Mouse (Mus musculus): Measurements from ENCODE around the gene Dnhd1.
"Not testable (repeated sequence)": the region's sequence is repeated elsewhere in the genome, so short reads cannot be mapped to it uniquely, and the experiment has no call there.

Gene Dnhd1

GRCm38 (mm10) chr7:105639756-105640155, 10.9 kb upstream of the Dnhd1 start, which contains the start of gene Timm10b:
Timm10b (plus strand) TSS chr7:105640056.
- in situ Hi-C loops (cut with MboI; ENCODE audit: low sequenced_read_pairs) = loop anchor here (25.0 kb wide), 1 partner anchor 102 kb away; no protein-coding TSS in a partner anchor

DNA sequence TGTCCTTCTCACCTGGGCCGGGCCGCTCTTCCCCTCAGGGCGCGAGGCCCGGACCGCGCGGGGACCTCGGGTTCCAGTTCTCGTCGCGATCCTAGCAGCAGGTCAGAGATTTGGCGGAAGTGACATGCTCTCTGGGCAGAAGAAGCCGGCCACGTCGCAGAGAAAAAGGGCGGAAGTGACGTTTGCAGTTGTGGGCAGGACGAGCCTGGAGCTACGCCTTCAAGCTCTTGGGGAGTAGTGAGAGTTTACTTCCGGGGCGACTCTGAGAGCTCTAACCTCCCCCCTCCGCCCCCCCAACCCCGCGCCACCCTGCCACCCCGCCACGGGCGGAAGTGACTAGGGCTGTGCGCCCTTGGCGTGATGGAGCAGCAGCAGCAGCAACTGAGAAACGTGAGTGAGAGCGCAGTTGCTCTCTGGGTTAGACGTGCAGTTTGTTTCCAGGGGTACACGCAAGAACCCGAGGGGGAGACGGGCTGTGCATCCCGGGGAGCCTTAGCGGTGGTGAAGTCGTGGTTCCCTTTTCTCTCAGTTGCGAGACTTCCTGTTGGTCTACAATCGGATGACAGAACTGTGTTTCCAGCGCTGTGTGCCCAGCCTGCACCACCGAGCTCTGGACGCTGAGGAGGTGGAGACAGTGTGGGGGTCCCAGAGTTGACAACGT, 10.3 kb upstream of the Dnhd1 start, which contains the start of the genes Arfip2 and Gm45799:
Arfip2 (minus strand) TSS at position 184 of the 661 bp plus-strand sequence.
Gm45799 (plus strand) TSS at position 320 of the 661 bp plus-strand sequence.
- in situ Hi-C loops (cut with MboI; ENCODE audit: low sequenced_read_pairs) = loop anchor here (25.0 kb wide), 1 partner anchor 103 kb away; no protein-coding TSS in a partner anchor

DNA sequence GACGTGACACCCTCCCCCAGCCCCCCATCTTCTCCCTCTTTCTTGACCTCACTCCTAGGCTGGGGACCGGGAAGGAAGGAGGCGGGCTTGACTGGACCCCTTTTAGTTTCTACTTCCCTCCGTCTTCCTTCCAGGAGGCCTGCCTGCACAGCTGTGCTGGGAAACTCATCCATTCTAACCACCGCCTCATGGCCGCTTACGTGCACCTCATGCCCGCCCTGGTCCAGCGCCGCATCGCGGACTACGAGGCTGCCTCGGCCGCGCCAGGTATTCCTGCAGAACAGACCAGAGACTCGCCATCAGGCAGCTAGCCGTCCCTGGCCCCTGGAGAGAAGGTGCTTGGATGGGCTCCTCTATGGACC, 9.8 kb upstream of the Dnhd1 start:
- in situ Hi-C loops (cut with MboI; ENCODE audit: low sequenced_read_pairs) = loop anchor here (25.0 kb wide), 1 partner anchor 104 kb away; no protein-coding TSS in a partner anchor

- in situ Hi-C loops (cut with MboI; ENCODE audit: low sequenced_read_pairs) = loop anchor here (25.0 kb wide), 1 partner anchor 105 kb away; no protein-coding TSS in a partner anchor
Measured at GRCm38 (mm10) chr7:105641936-105642335, 8.7 kb upstream of the Dnhd1 start.

GRCm38 (mm10) chr7:105685541-105686197, 35.0 kb downstream of the Dnhd1 start:
- in situ Hi-C loops (cut with MboI; ENCODE audit: low sequenced_read_pairs) = no loop called here

- in situ Hi-C loops (cut with MboI; ENCODE audit: low sequenced_read_pairs) = no loop called here
Measured at GRCm38 (mm10) chr7:105690875-105691274, 40.2 kb downstream of the Dnhd1 start.

GRCm38 (mm10) chr7:105703184-105703583, 52.6 kb downstream of the Dnhd1 start:
- in situ Hi-C loops (cut with MboI; ENCODE audit: low sequenced_read_pairs) = no loop called here

DNA sequence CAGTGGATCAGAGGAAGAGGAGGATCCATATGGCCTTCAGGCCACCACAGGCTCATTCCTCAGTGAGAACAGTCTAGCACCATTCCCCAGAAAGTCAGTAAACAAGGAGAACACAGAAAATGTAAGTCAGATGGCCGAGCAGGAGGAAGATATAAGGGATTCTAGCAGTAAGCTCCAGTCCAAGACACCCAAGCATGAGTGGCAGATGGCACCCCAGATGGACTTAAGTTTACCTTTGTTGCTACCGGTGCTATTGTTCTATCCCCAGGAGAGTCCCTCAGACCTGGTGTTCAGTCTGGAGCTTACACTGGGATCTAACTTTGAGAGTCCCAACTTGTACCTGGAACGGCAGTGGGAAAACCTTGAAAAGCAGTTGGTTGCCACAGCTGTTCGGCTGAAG, 53.2 kb downstream of the Dnhd1 start:
- in situ Hi-C loops (cut with MboI; ENCODE audit: low sequenced_read_pairs) = no loop called here

- in situ Hi-C loops (cut with MboI; ENCODE audit: low sequenced_read_pairs) = no loop called here
Measured at GRCm38 (mm10) chr7:105708733-105709132, 58.1 kb downstream of the Dnhd1 start.

DNA sequence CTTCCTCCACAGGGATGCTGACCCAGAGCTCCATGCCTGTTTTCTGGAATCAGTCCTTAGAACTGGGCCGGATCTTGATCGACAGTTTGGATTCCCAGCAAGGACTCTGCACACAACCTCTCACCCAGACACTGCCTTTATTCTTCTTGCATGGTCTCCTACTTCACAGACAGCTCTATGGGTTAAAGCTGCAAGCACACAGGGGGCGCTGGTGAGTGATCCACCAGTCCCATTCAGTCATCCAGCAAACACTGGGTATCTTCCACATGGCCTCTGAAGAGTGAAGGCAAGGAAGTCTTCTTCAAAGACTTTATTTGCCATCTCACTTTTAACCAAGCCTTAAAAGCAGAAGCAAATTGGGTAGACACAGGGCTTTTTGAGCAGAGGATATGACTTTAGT, 64.7 kb downstream of the Dnhd1 start:
- in situ Hi-C loops (cut with MboI; ENCODE audit: low sequenced_read_pairs) = no loop called here

- in situ Hi-C loops (cut with MboI; ENCODE audit: low sequenced_read_pairs) = no loop called here
Measured at GRCm38 (mm10) chr7:105721916-105722315, 71.3 kb downstream of the Dnhd1 start.

GRCm38 (mm10) chr7:105726144-105726979, 75.7 kb downstream of the Dnhd1 start:
- in situ Hi-C loops (cut with MboI; ENCODE audit: low sequenced_read_pairs) = loop anchor here (5.0 kb wide), 1 partner anchor 91 kb away; no protein-coding TSS in a partner anchor

DNA sequence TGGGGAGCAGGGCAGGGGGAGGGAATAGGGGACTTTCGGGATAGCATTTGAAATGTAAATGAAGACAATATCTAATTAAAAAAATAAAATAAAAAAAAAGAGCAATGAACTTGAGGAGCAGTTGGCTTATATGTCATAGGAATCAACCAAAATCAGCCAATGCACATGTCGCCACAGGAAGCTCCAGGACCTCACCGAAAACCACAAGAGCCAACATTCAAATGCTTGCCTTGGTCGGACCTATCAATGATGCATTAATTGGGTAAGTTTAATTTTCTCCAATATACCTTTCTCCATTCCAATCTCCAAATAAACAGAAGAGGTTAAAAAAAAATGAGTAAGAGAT, 76.3 kb downstream of the Dnhd1 start:
- in situ Hi-C loops (cut with MboI; ENCODE audit: low sequenced_read_pairs) = loop anchor here (5.0 kb wide), 1 partner anchor 90 kb away; no protein-coding TSS in a partner anchor

DNA sequence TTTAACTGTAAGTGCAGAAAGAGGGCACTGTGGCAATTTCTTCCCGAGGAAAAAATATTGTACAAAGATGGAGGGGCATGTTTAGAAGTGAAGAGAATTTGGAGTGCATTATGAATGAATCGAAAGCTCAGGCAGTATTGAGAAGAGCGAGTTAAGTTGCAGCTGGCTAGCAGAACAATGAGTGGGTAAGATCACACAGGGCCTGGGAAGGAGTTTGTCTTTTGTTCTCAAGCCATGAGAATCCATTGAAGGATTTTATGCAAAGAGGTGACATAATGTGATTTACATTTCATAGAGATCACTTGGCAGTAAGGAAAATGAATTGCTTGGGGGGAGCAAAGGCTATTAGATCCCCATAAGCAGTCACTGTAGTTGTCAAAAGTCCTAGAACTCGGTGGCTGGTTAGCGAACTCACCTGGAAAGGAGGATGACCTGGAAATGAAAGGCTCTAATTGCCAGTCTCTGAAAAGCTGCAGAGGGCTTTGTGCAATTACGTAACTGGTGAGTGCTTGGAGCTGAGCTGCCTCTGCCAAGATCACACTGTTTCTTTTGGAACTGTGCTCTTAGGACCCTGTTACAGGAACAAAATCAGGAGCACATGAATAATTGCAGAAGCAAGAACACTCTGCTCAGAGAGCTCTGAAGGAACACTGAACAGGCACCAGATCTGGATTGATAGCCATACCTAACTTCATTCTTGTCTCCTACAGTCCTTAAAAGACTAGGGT, 78.2 kb downstream of the Dnhd1 start:
- in situ Hi-C loops (cut with MboI; ENCODE audit: low sequenced_read_pairs) = loop anchor here (5.0 kb wide), 1 partner anchor 88 kb away; no protein-coding TSS in a partner anchor

DNA sequence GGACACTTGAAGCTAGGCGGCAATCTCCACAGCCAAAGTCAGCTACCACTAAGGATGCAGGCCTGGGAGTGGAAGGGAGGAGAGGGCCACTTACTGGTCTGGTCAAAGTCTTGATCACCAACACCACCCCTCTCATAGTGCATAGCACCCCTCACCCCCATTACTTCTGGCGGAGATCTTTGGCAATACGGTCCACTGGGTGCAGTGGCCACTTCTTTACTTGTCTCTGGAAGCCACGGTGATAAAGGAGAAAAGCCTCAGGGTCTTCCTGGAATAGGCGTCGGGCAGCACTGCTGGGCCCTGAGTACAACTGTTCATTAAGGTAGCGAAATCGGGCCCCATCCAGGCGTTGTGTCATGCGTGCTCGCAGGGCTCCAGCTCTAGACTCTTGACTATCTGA, 83.2 kb downstream of the Dnhd1 start:
- in situ Hi-C loops (cut with MboI; ENCODE audit: low sequenced_read_pairs) = no loop called here

DNA sequence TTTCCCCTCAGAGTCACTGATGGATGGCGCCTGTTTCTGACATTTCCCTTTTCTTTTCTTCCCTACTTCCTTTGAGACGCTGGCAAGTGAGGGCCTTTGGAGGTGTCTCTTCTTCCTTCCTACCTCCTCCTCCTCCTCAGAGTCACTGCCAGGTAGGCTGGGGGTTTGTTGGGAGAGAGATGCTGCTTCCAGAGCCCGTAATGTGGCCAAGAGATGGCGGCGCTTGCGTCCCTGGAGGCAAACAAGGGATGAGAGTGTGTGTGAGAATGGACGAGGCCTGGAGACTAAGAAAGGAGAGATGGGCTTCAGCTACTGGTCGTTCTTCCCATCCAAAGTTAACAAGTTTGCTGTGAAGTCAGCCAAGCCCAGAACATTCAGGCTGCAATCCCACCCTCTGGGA, 84.2 kb downstream of the Dnhd1 start:
- in situ Hi-C loops (cut with MboI; ENCODE audit: low sequenced_read_pairs) = no loop called here

DNA sequence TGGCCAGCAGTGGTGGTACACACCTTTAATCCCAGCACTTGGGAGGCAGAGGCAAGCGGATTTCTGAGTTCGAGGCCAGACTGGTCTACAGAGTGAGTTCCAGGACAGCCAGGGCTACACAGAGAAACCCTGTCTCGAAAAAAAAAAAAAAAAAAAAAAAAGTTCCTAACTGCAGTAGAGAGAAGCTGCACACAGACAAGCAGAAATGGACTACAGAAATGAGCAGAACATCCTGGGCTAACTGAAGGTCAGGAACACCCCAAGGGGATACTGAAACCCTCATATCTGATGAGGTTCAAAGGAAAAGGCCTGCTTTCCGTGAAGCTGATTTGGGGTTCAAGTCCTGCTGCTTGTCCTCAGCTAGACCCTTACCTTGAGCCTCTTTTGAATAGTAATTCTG, 84.8 kb downstream of the Dnhd1 start:
- in situ Hi-C loops (cut with MboI; ENCODE audit: low sequenced_read_pairs) = not testable (repeated sequence)

DNA sequence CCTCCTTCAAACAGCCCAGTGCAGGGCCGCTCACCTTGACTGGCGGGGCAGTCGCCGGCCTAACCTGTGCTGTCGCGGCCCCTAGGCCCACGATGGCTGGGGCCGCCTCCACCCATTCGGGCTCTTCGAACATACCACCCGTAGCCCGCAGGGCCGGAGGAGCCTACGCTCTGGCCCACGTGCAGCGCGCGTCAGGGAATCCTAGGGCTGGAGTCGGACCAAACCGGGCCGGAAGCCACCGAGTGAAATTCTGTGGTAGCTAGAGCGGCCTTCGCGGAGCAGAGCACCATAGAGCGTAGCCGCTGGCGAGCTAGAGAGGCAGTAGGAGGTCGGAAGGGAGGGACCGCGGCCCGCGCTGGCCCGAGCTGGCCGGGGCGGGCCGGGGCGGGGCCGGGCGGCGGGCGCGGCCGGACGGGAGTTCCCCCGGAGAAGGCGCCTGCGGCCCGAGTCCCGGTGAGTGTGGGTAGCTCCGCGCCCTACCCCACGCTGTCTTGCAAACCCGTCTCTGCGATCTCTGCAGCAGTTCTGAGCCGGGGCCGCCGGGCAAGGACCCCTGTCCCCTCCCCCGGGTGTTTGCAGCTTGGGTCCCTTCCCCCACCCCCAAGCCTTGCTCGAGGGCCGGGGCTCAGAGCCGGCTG, 85.8 kb downstream of the Dnhd1 start, which contains the start of gene Ilk:
Ilk (plus strand) TSS at position 329 of the 638 bp plus-strand sequence.
- in situ Hi-C loops (cut with MboI; ENCODE audit: low sequenced_read_pairs) = no loop called here

DNA sequence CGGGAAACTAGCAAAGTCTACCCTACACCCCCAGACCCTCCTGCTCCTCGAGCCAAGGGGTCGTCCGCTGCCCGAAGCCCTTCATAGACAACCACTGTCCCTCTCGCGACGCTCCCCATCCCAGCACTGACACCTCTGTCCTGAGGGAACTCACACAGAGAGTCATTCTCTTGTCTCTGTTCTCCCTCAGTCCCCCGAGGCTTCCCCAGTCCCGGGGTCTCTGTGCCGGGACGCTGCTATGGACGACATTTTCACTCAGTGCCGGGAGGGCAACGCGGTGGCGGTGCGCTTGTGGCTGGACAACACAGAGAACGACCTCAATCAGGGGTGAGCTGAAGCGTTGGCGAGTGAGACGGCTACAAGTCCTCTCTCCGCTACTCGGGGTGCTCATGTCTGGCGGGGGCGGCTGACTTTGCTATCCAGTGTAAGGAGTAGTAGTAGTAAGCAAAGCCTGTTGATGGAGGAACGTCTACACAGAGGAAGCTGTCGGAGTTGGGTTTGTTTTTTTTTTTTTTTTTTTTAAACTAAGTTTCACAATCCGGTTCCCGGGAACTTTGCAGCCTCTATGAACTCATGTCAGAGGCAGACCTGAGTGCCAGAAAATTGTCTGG, 86.4 kb downstream of the Dnhd1 start, which contains the start of gene Rrp8:
Rrp8 (minus strand) TSS at position 475 of the 611 bp plus-strand sequence.
- in situ Hi-C loops (cut with MboI; ENCODE audit: low sequenced_read_pairs) = no loop called here

All from CH12F3 (cell line).